Mouse (Mus musculus): ENCODE results near the gene Sema3f.

DNA sequence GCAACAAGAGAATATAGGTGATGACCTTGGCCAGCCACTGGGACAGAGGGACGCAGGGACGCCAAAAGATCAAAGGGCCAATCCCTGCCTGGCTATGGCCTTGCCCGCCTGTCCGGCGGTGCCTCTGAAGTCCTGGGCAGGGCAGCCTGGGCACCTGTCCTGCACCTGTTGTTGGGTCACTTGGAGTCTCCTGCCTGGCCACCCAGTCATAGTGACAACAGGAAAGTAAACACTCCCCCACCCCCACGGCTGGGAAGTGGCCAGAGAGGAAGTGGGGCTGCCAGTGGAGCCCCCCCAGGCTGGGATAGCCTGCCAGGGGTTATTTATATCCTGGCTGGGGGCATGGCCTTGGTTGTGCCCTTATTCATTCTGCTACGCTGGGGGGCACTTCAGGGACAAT, 15.6 kb downstream of the Sema3f start:
- TF ChIP-seq CTCF (IDR thresholded peaks at IDR 0.05; ENCODE audit: borderline replicate concordance, insufficient read depth, low read depth, low read length) (no peak), POLR2A (IDR thresholded peaks at IDR 0.05; ENCODE audit: borderline replicate concordance, insufficient read depth, low read length) (no peak)
